Mouse (Mus musculus) cortical plate, adult 2 months (tissue): ENCODE results near the gene Defb21. TPM values are rescaled to one million over a fixed set of nuclear protein-coding genes. Genes with fewer than 3 reads are reported as not detected.

Experiments used
- H3K27ac ChIP-seq: fragments of 200-500 bp; 2 replicates; pipeline ENCODE4 v1.5.1; 2012; ENCODE audit warnings: low read length, control low read depth, inconsistent platforms; ENCODE audit not compliant: insufficient read depth
- H3K4me1 ChIP-seq: fragments of 200-500 bp; 2 replicates; pipeline ENCODE4 v1.6.1; 2011; ENCODE audit warnings: low read length; ENCODE audit not compliant: control insufficient read depth, insufficient read depth
- H3K4me3 ChIP-seq: fragments of 200-500 bp; 2 replicates; pipeline ENCODE4 v1.5.1; 2011; ENCODE audit warnings: mild to moderate bottlenecking, low read length, control low read depth; ENCODE audit not compliant: insufficient read depth
- CTCF ChIP-seq: fragments of 200-500 bp; IDR thresholded peaks from 2 replicates; pipeline ENCODE4 v1.5.1; 2011; ENCODE audit warnings: mild to moderate bottlenecking, control low read depth, low read length; ENCODE audit not compliant: insufficient read depth; ENCODE audit errors: extremely low read depth
- POLR2A ChIP-seq: fragments of 200-500 bp; IDR thresholded peaks from 2 replicates; pipeline ENCODE4 v1.6.1; 2011; ENCODE audit warnings: mild to moderate bottlenecking, low read length, control low read depth; ENCODE audit not compliant: insufficient read depth; ENCODE audit errors: extremely low read depth
- polyA plus RNA-seq: library from polyadenylated mRNA; depleted of rRNA; stranded (reverse); fragments of >200 nt; gene quantifications from 2 replicates; pipeline ENCODE4 v1.2.3, GENCODE M21; 2012

Gene Defb21
- polyA plus RNA-seq, 1 experiment = not detected

DNA sequence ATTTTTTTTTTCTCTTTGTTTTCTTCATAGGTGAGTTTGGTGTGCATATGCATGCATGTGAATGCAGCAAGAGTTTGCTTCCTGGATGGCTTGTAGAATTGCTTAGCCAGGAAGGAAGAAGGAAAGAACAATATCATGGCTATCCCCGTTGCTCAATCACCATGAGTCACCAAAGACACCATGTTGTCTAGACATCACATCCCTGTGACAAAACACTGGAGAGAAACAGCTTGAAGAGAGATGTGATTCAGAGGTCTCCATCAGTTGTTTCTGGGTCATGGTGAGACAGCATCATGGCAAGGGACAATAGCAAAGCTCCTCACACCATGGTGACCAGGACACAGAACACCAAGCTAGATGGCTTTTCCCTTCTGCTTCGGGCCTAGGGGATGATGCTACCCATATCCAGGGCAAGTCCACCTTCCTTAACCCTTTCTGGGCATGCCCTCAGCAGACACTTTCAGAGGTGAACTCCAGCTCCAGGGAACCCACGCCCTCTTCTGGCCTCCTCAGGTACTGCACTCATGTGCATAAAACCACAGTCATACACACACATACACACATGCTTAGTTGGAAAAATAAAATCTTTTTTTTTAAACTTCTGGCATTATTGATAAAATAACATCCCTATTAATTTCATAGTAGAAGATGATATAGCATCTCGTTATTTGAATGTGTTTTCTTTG lies 28.9 kb downstream of the Defb21 start:
- Histone ChIP-seq H3K4me1 (no peaks in the 10 kb centered on the region), H3K27ac (no peak overlapping the region), H3K4me3 (no peak overlapping the region)
- no peak for TF ChIP-seq POLR2A

DNA sequence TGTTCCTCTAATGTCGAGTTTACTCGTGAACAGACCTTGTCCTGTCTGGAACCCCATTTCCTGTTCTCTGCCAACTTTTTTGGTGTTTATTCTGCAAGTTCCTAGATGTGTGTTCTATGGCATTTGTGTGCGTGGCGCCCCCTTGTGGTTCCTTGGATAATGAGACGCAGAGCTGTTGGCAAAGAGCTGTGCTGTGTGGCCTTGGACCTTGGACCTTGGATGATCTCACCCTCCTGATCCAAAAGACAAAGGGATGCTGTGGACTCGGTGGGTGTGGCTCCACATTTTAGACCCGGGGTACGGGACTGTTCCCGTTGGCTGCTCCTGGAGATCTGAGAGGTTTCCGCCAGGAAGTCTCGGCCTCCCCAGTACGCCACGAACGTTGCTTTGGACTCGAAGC lies 31.5 kb downstream of the Defb21 start, which contains the start of gene Defb36:
Gene Defb36 (plus strand): TSS at position 271 of the 400 bp plus-strand sequence.
- Histone ChIP-seq H3K27ac (no peak within 1 kb of the TSS), H3K4me3 (no peak within 1 kb of the TSS), H3K4me1 (no peaks in the 10 kb centered on the region)
- TF ChIP-seq CTCF = peak; percentile 55
- TF ChIP-seq POLR2A = no peak

DNA sequence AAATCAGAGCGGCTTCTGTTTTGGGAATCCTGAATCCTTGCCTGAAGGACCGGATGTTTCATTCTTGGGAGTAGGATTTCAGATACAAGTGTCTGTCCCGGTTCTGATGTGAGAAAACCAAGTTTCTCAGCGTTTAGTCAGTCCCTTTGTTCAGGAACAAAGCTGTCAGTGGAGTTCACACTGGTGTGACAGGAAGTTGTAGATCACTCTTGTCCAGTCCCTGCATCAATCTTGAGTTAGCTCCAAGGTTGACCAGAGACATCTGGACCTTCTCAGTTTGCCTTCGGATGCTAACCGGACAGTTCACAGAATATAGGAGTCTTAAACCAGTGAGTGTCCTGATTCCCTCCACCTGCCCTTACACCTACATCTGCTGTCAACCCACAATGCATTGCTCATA lies 35.2 kb downstream of the Defb21 start:
- H3K27ac ChIP-seq = no peak overlapping the region
- no peak for TF ChIP-seq POLR2A
- no peak for TF ChIP-seq CTCF
- H3K4me1 ChIP-seq = no peaks in the 10 kb centered on the region
- no peak overlapping the region for H3K4me3 ChIP-seq

DNA sequence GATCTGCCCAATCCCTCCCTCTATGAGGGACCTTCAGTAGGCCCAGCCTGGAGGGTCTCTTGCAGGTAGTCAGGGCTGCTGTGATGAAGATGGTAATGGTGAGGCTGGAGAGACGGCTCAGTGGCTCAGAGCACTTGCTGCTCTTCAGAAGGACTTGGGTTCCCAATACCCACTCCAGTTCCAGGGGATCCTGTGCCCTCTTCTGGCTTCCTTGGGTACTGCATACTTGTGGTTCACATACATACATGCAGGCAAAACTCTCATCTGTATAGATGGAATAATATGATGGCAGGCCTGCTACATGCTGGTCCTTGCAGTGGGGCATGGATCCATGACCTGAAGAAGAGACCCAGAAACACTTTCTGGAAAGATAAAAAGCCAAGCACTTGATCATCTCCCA lies 36.2 kb downstream of the Defb21 start:
- H3K4me3 ChIP-seq = no peak overlapping the region
- H3K4me1 ChIP-seq = no peaks in the 10 kb centered on the region
- TF ChIP-seq CTCF = no peak
- TF ChIP-seq POLR2A = no peak

DNA sequence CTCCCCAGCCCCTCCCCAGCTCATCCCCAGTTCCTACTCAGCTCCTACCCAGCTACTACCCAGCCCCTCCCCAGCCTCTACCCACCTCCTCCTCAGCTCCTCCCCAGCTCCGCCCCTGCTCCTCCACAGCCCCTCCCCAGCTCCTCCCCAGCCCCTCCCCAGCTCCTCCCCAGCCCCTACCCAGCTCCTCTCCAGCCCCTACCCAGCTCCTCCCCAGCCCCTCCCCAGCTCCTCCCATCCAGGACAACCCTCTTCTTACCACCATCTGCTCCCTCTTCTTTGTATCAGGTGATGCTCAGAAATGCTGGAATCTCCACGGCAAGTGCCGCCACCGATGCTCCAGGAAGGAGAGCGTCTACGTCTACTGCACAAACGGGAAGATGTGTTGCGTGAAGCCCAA lies 39.6 kb downstream of the Defb21 start:
- no peak overlapping the region for H3K27ac ChIP-seq
- TF ChIP-seq POLR2A = no peak
- no peak for TF ChIP-seq CTCF

More for the DNA sequence above, 36.2 kb downstream of the Defb21 start:
- H3K27ac ChIP-seq = no peak overlapping the region

DNA sequence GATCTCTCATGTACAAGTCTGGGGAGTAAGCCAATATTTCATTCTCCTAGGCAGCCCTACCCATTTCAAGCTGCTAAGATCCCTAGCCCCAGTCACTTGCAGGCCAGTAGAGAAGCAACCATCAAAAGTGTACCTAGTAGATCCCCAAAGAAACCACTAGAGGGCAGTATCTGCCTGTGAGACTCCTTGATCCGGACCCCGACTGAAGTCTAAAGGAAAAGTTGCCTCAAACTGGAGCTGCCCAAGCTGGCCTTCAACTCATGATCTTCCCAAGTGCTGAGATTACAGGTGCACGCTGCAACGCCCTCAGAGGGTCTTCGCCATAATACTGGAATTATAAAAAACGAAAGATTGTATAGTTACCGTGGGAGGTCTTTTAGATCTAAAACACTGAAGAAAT lies 43.0 kb downstream of the Defb21 start:
- no peak overlapping the region for H3K27ac ChIP-seq
- no peak overlapping the region for H3K4me3 ChIP-seq
- TF ChIP-seq POLR2A = no peak
- TF ChIP-seq CTCF = peak; percentile 89
- H3K4me1 ChIP-seq = no peaks in the 10 kb centered on the region

More for the DNA sequence above, 39.6 kb downstream of the Defb21 start:
- no peak overlapping the region for H3K4me3 ChIP-seq
- H3K4me1 ChIP-seq = no peaks in the 10 kb centered on the region

DNA sequence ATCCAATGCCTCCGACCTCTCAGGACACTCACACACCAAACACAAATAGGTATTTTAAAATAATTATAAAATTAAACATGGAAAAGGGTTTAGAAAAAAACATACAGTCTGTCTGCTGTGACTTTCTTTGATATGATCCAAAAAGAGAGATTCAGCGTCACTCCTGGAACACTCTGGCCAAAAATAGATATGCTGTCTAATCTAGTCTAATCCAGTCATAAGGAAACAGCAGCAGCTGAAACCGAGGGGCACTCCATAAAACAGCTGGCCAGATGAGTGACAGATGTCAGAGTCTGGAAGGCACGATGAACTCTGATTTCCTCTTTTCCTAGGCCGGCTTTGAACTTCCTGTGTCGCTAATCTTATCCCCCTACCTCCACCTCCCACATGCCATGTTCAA lies 43.9 kb downstream of the Defb21 start:
- Histone ChIP-seq H3K4me1 (no peaks in the 10 kb centered on the region), H3K27ac (no peak overlapping the region), H3K4me3 (no peak overlapping the region)
- TF ChIP-seq POLR2A (no peak), CTCF (no peak)

DNA sequence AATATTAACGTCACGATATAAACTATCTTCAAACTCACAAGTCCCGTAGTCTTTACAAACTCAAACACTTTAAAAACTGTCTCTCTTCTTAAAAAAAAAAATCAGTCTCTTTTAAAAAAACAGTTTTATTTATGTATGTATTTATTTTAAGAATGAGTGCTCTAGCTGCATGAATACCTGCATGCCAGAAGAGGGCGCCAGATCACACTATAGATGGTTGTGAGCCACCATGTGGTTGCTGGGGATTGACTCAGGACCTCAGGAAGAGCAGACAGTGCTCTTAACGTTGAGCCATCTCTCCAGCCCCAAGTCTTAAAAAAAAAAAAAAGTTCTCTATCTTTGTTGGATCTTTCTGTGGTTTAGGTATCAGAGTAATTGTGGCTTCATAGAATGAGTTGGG lies 44.8 kb downstream of the Defb21 start:
- no peak for TF ChIP-seq POLR2A
- TF ChIP-seq CTCF = 0 out of 2 replicates have a peak, but pooled peaks have one; percentile 12
- Histone ChIP-seq H3K4me1 (no peaks in the 10 kb centered on the region), H3K27ac (no peak overlapping the region), H3K4me3 (no peak overlapping the region)

DNA sequence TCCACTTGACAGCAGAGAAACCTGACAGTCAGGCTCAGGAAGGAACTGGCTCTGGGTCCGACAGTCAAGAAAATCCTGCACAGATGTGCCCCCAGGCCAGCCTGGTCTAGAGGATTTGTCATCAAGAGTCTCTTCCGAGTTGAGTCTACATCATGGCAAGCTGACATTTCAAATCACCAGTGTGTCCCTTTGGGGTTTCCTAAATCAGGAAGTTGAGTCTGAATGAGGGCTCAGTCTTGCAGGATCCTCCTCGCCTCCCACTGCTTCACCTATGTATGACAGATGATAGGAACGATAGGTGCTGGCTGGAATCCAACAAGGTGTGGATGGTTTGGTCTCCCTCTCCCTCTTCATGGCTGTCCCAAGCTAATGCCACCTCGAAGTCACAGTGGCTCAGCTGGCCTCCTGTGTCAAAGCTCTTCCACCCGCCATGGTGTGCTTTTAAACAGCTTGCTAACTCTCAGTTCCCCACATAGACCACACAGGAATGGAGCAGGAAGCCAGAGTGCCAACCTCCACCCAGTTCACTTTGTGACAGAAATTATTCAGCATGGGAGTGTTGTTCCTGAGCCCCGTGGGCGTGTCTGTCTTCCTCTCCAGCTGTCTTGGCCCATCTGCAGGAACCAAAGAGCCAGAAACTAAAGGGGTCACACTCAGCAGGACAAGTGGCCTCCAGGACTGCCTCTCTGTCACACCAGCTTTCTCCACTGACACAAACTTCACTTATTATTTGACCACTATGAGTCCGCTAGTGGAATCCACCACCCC lies 48.0 kb downstream of the Defb21 start:
- no peak overlapping the region for H3K4me3 ChIP-seq
- H3K27ac ChIP-seq = no peak overlapping the region
- H3K4me1 ChIP-seq = no peaks in the 10 kb centered on the region
- TF ChIP-seq POLR2A (no peak), CTCF (no peak)

DNA sequence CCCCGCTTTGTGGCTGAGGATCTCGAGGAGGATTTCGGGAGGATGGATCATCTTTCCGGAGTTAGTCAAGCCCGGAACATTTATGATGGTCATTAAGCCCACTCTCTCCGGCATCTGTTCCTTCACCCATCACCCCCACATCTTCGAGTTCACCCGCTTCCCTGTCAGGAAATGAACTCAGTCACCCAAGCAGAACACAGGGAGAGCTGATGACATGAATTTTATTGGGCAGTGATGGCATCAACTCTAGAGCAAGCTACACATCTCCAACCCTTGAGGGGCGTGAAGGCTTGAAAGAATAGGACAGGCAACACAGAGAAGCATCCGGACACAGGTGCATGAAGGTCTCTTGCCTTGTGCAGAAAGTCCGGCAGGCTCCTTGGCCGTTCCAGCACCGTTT lies 49.6 kb downstream of the Defb21 start:
- H3K4me3 ChIP-seq = no peak overlapping the region
- TF ChIP-seq POLR2A = no peak
- TF ChIP-seq CTCF = no peak
- H3K4me1 ChIP-seq = no peaks in the 10 kb centered on the region

More for the DNA sequence above, 49.6 kb downstream of the Defb21 start:
- H3K27ac ChIP-seq = no peak overlapping the region
